Mouse (Mus musculus) bone marrow macrophage, adult 2 months (primary cell): ENCODE results near the gene Rab14. TPM values are rescaled to one million over a fixed set of nuclear protein-coding genes. Genes with fewer than 3 reads are reported as not detected.

Experiments
- H3K27ac ChIP-seq: 2 replicates; pipeline ENCODE4 v1.5.1; 2012; ENCODE audit warnings: low read depth, low read length; ENCODE audit not compliant: insufficient read depth
- H3K4me1 ChIP-seq: 2 replicates; pipeline ENCODE4 v1.6.1; 2012; ENCODE audit warnings: low read length; ENCODE audit not compliant: control insufficient read depth, insufficient read depth
- H3K4me3 ChIP-seq: 2 replicates; pipeline ENCODE4 v1.5.1; 2012; ENCODE audit warnings: mild to moderate bottlenecking, low read length, moderate library complexity; ENCODE audit not compliant: insufficient read depth
- CTCF ChIP-seq: IDR thresholded peaks from 2 replicates; pipeline ENCODE4 v1.5.1; 2012; ENCODE audit warnings: low read depth, mild to moderate bottlenecking, low read length, moderate library complexity
- POLR2A ChIP-seq: IDR thresholded peaks from 2 replicates; pipeline ENCODE4 v1.6.1; 2012; ENCODE audit warnings: mild to moderate bottlenecking, low read depth, low read length, borderline replicate concordance
- polyA plus RNA-seq: library from polyadenylated mRNA; stranded (reverse); fragments of >200 nt; gene quantifications from 2 replicates; pipeline ENCODE4 v1.2.4, GENCODE M21; 2012; ENCODE audit not compliant: missing spikeins, insufficient read depth, insufficient read length

Gene Rab14
- polyA plus RNA-seq, 1 experiment = 259 TPM

GRCm38 (mm10) chr2:35174100-35174499 lies 26.8 kb downstream of the Rab14 start:
- Histone ChIP-seq H3K4me1 (peaks cover 40% of the 10 kb centered on the region), H3K4me3 (no peak overlapping the region), H3K27ac (peak overlapping the region; percentile 83)
- no peak for TF ChIP-seq CTCF
- no peak for TF ChIP-seq POLR2A

- TF ChIP-seq CTCF (no peak), POLR2A (no peak)
- H3K4me3 ChIP-seq = no peak overlapping the region
- H3K27ac ChIP-seq = peak overlapping the region; percentile 48
- peaks cover 40% of the 10 kb centered on the region for H3K4me1 ChIP-seq
Observed at GRCm38 (mm10) chr2:35173666-35174065, 27.3 kb downstream of the Rab14 start.

GRCm38 (mm10) chr2:35172246-35172645 lies 28.7 kb downstream of the Rab14 start:
- peak overlapping the region; percentile 29 for H3K27ac ChIP-seq
- TF ChIP-seq POLR2A (no peak), CTCF (no peak)
- H3K4me3 ChIP-seq = no peak overlapping the region
- H3K4me1 ChIP-seq = peaks cover 40% of the 10 kb centered on the region

- peak overlapping the region; percentile 29 for H3K27ac ChIP-seq
- H3K4me3 ChIP-seq = no peak overlapping the region
- TF ChIP-seq POLR2A = no peak
- TF ChIP-seq CTCF = no peak
- peaks cover 40% of the 10 kb centered on the region for H3K4me1 ChIP-seq
Observed at GRCm38 (mm10) chr2:35171341-35171861, 29.5 kb downstream of the Rab14 start.

- TF ChIP-seq CTCF = no peak
- TF ChIP-seq POLR2A = no peak
- H3K4me1 ChIP-seq = peaks cover 34% of the 10 kb centered on the region
- H3K27ac ChIP-seq = no peak overlapping the region
- H3K4me3 ChIP-seq = no peak overlapping the region
Observed at GRCm38 (mm10) chr2:35169452-35169851, 31.5 kb downstream of the Rab14 start.

DNA sequence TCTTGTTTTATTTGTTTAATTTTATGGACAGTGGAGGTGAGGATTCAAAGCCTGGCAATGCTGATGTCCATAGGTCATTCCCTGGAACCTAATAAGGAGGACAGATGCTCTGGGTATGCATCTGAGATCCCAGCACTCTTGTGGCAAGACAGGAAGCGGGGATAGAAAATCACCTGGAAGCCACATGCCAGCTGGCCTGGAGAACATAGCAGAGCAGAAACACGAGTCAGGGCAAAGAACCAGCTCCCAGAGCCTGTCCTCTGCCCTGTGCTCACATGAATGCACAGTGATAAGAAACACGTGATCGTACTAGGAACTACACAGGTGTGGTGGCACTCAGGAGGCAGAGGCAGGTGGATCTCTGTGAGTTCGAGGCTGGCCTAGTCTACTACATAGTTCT lies 34.1 kb downstream of the Rab14 start:
- peaks cover 33% of the 10 kb centered on the region for H3K4me1 ChIP-seq
- no peak for TF ChIP-seq CTCF
- TF ChIP-seq POLR2A = no peak
- H3K4me3 ChIP-seq = no peak overlapping the region
- no peak overlapping the region for H3K27ac ChIP-seq

- Histone ChIP-seq H3K4me1 (peaks cover 26% of the 10 kb centered on the region), H3K4me3 (no peak overlapping the region), H3K27ac (no peak overlapping the region)
- TF ChIP-seq CTCF (no peak), POLR2A (no peak)
Observed at GRCm38 (mm10) chr2:35165416-35165815, 35.5 kb downstream of the Rab14 start.

GRCm38 (mm10) chr2:35163396-35163795 lies 37.5 kb downstream of the Rab14 start:
- TF ChIP-seq CTCF (no peak), POLR2A (no peak)
- H3K27ac ChIP-seq = 0 out of 2 replicates have a peak overlapping the region, but pooled peaks have one; percentile 14
- peaks cover 26% of the 10 kb centered on the region for H3K4me1 ChIP-seq
- no peak overlapping the region for H3K4me3 ChIP-seq

DNA sequence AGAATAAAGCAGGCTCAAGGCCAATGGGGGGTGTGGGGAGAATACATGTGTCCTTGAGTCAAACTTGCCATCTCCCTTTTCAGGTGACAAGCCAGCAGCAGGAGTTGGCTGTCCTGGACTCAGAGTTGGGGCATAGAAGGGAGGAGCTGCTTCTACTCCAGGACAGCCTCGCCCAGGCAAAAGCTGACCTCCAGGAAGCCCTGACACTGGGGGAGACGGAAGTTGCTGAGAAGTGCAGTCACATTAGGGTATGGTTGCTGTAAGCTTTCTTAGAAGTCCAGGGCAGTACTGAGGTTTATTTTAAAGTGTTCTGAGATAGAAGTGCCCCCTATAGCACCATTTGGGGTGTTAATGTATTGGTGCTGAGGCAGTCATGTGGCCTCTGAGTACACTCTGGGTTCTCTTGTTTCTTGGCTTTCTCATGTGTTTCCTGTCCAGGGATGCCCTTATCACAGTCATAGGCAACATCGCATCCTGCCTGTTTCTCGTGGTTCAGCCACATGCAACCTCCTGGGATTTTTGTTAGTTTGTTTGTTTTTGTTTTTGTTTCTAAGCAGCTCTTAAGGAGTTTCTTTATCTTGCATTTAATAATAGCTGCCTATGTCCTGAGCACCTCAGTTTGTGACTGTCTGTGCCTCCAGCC lies 39.0 kb downstream of the Rab14 start:
- peak overlapping the region; percentile 16; the same call in 1 of the 2 replicates for H3K27ac ChIP-seq
- TF ChIP-seq POLR2A (no peak), CTCF (no peak)
- no peak overlapping the region for H3K4me3 ChIP-seq
- H3K4me1 ChIP-seq = peaks cover 34% of the 10 kb centered on the region

DNA sequence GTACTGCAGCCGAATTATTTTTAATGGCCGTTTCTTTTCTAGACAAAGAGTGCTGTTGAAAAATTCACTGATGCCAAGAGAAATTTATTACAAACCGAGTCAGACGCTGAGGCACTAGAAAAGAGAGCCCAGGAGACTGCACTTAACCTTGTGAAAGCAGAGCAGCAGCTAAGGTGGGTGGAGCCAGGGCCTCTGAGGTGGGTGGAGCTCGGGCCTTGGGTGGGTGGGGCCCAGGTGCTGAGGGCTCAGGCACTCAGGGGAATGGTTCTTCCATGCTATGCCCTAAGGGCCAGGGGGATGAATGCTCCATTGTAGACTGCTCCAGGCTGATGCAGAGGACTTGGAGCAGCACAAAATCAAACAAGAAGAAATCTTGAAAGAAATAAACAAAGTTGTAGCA lies 40.7 kb downstream of the Rab14 start:
- H3K4me3 ChIP-seq = no peak overlapping the region
- H3K27ac ChIP-seq = no peak overlapping the region
- no peak for TF ChIP-seq CTCF
- no peak for TF ChIP-seq POLR2A

DNA sequence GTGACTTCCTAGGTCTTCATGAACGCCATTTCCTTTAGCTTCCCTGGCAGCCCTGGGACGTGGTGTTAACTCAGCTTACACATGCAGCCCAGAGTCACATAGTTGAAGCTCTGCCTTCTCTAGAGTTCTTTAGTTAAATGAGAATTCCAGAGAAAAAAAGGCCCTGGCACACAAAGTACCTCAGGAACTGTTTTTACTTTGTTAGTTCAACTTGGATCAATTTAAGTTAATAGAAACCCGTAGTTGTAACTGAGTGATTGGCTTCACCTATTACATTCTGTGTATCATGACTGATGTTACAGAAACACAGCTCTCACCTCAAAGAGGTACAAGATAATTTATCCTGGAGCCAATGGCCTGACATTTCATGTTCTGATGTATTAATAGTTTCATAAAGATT lies 42.6 kb downstream of the Rab14 start:
- TF ChIP-seq CTCF (no peak), POLR2A (no peak)
- Histone ChIP-seq H3K4me3 (no peak overlapping the region), H3K27ac (no peak overlapping the region), H3K4me1 (peaks cover 38% of the 10 kb centered on the region)

More for the DNA sequence above, 40.7 kb downstream of the Rab14 start:
- H3K4me1 ChIP-seq = peaks cover 45% of the 10 kb centered on the region
